Mouse (Mus musculus) lung, embryonic 14.5 days (tissue): ENCODE measurements around the gene Phyh. TPM values are rescaled to one million over a fixed set of nuclear protein-coding genes. Genes with fewer than 3 reads are reported as not detected.

Experiments
- ATAC-seq: fragments of 200-750 bp; cut with Nextera tagmentation; 2 replicates; pipeline ENCODE4 v1.8.0; 2017; ENCODE audit warnings: mild to moderate bottlenecking, moderate TSS enrichment, moderate library complexity; ENCODE audit not compliant: insufficient read depth
- DNase-seq: peaks from one replicate; pipeline ENCODE4 v3.0.0-alpha.2; 2015
- H3K27ac ChIP-seq: fragments of 300-500 bp; sonication (generic); 2 replicates; pipeline ENCODE4 v1.5.1; 2014; ENCODE audit warnings: low read depth, mild to moderate bottlenecking, moderate library complexity
- H3K27me3 ChIP-seq: fragments of 300-500 bp; sonication (generic); 2 replicates; pipeline ENCODE4 v1.6.1; 2014; ENCODE audit warnings: low read length, control low read depth; ENCODE audit not compliant: insufficient read depth
- H3K36me3 ChIP-seq: fragments of 300-500 bp; sonication (generic); 2 replicates; pipeline ENCODE4 v1.6.1; 2014; ENCODE audit warnings: control low read depth; ENCODE audit not compliant: insufficient read depth
- H3K4me1 ChIP-seq: fragments of 300-500 bp; sonication (generic); 2 replicates; pipeline ENCODE4 v1.6.1; 2014; ENCODE audit warnings: antibody characterized with exemption, control low read depth; ENCODE audit not compliant: insufficient read depth
- H3K4me2 ChIP-seq: fragments of 300-500 bp; sonication (generic); 2 replicates; pipeline ENCODE4 v1.6.1; 2014; ENCODE audit warnings: mild to moderate bottlenecking
- H3K4me3 ChIP-seq: fragments of 300-500 bp; sonication (generic); 2 replicates; pipeline ENCODE4 v1.5.1; 2014; ENCODE audit warnings: low read depth, low read length
- H3K9ac ChIP-seq: fragments of 300-500 bp; sonication (generic); 2 replicates; pipeline ENCODE4 v1.6.1; 2014
- H3K9me3 ChIP-seq: fragments of 300-500 bp; sonication (generic); 2 replicates; pipeline ENCODE4 v1.6.1; 2016; ENCODE audit warnings: low read depth, low read length, control low read depth
- CTCF ChIP-seq: IDR thresholded peaks from 2 replicates; pipeline ENCODE4 v1.5.1; 2016; ENCODE audit warnings: antibody characterized with exemption, low read depth
- WGBS: fragments of 180-500 bp; shearing (Covaris S2); extraction: QIAGEN DNeasy Blood & Tissue Kit; methylation state at CpG from one replicate; pipeline ENCODE4 v1.1.7; 2014; 5-methylcytosine and 5-hydroxymethylcytosine counted together
- polyA plus RNA-seq: library from polyadenylated mRNA; unstranded; fragments of >200 nt; fragmentation: Nextera tagmentation; extraction: Ambion mirVana; gene quantifications from 2 replicates; pipeline ENCODE4 v1.2.1, GENCODE M21; 2014

The Phyh gene
- polyA plus RNA-seq, 1 experiment from 2014 or later: 46.4 TPM

GRCm38 (mm10) chr2:4916037-4916436, 2.8 kb upstream of the Phyh start:
- no peaks in the 10 kb centered on the region; the same call in 1 of the 2 replicates for H3K9me3 ChIP-seq
- H3K4me1 ChIP-seq: peaks cover 3% of the 10 kb centered on the region; the same call in 1 of the 2 replicates
- no peak overlapping the region for H3K4me2 ChIP-seq
- H3K9ac ChIP-seq: no peak overlapping the region
- no peak for DNase-seq
- WGBS: 65% methylated on average over 6 of the region's 6 CpGs
- no peak overlapping the region for H3K27ac ChIP-seq
- no peak overlapping the region for H3K4me3 ChIP-seq
- H3K36me3 ChIP-seq: no peaks in the 10 kb centered on the region
- ATAC-seq: no peak
- TF ChIP-seq CTCF: no peak
- no peaks in the 10 kb centered on the region for H3K27me3 ChIP-seq

- no peaks in the 10 kb centered on the region; the same call in 1 of the 2 replicates for H3K9me3 ChIP-seq
- peaks cover 3% of the 10 kb centered on the region; the same call in 1 of the 2 replicates for H3K4me1 ChIP-seq
- ATAC-seq: no peak
- TF ChIP-seq CTCF: peak; percentile 88
- no peak overlapping the region for H3K9ac ChIP-seq
- peak overlapping the region; percentile 7; the same call in 1 of the 2 replicates for H3K4me2 ChIP-seq
- no peak overlapping the region for H3K27ac ChIP-seq
- WGBS: 16% methylated on average over 8 of the region's 8 CpGs
- H3K36me3 ChIP-seq: no peaks in the 10 kb centered on the region
- H3K4me3 ChIP-seq: no peak overlapping the region
- DNase-seq: peak; percentile 74
- H3K27me3 ChIP-seq: no peaks in the 10 kb centered on the region
Observed at GRCm38 (mm10) chr2:4917326-4918021, 1.3 kb upstream of the Phyh start.

GRCm38 (mm10) chr2:4921019-4921418, 2.2 kb downstream of the Phyh start:
- Histone ChIP-seq H3K4me1 (peaks cover 3% of the 10 kb centered on the region; the same call in 1 of the 2 replicates), H3K36me3 (no peaks in the 10 kb centered on the region), H3K9ac (no peak overlapping the region), H3K4me3 (no peak overlapping the region), H3K4me2 (no peak overlapping the region), H3K27ac (no peak overlapping the region), H3K9me3 (no peaks in the 10 kb centered on the region), H3K27me3 (no peaks in the 10 kb centered on the region)
- no peak for DNase-seq
- no peak for TF ChIP-seq CTCF
- ATAC-seq: no peak
- 80% methylated on average over 5 of the region's 5 CpGs for WGBS

- Histone ChIP-seq H3K9ac (no peak overlapping the region), H3K4me3 (no peak overlapping the region), H3K27ac (no peak overlapping the region), H3K36me3 (peaks cover 6% of the 10 kb centered on the region; the same call in 1 of the 2 replicates), H3K9me3 (no peaks in the 10 kb centered on the region), H3K4me1 (peaks cover 3% of the 10 kb centered on the region; the same call in 1 of the 2 replicates), H3K4me2 (no peak overlapping the region), H3K27me3 (no peaks in the 10 kb centered on the region)
- TF ChIP-seq CTCF: no peak
- DNase-seq (no peak), ATAC-seq (no peak)
- WGBS: 30% methylated on average over 7 of the region's 7 CpGs
Observed at GRCm38 (mm10) chr2:4922476-4923164, 3.8 kb downstream of the Phyh start.

- WGBS: 81% methylated on average over 3 of the region's 3 CpGs
- Histone ChIP-seq H3K27ac (no peak overlapping the region), H3K4me1 (no peaks in the 10 kb centered on the region), H3K36me3 (peaks cover 7% of the 10 kb centered on the region; the same call in 1 of the 2 replicates), H3K27me3 (no peaks in the 10 kb centered on the region), H3K4me3 (no peak overlapping the region), H3K4me2 (no peak overlapping the region), H3K9me3 (no peaks in the 10 kb centered on the region), H3K9ac (no peak overlapping the region)
- no peak for TF ChIP-seq CTCF
- DNase-seq (no peak), ATAC-seq (no peak)
Observed at GRCm38 (mm10) chr2:4927391-4927790, 8.6 kb downstream of the Phyh start.

- 71% methylated on average over 2 of the region's 2 CpGs for WGBS
- Histone ChIP-seq H3K4me2 (no peak overlapping the region), H3K27ac (no peak overlapping the region), H3K27me3 (no peaks in the 10 kb centered on the region), H3K4me3 (no peak overlapping the region), H3K4me1 (no peaks in the 10 kb centered on the region), H3K9ac (no peak overlapping the region), H3K9me3 (no peaks in the 10 kb centered on the region), H3K36me3 (peaks cover 7% of the 10 kb centered on the region; the same call in 1 of the 2 replicates)
- no peak for TF ChIP-seq CTCF
- no peak for ATAC-seq
- no peak for DNase-seq
Observed at GRCm38 (mm10) chr2:4929230-4929629, 10.4 kb downstream of the Phyh start.

GRCm38 (mm10) chr2:4934516-4934915, 15.7 kb downstream of the Phyh start:
- Histone ChIP-seq H3K36me3 (no peaks in the 10 kb centered on the region), H3K27ac (no peak overlapping the region), H3K9ac (no peak overlapping the region), H3K4me3 (no peak overlapping the region), H3K4me1 (no peaks in the 10 kb centered on the region), H3K27me3 (no peaks in the 10 kb centered on the region), H3K4me2 (no peak overlapping the region), H3K9me3 (no peaks in the 10 kb centered on the region)
- WGBS: 87% methylated on average over 9 of the region's 9 CpGs
- DNase-seq: no peak
- no peak for ATAC-seq
- no peak for TF ChIP-seq CTCF
